Mouse (Mus musculus): ENCODE measurements at regions not wholly inside any gene's neighbourhood (a gene's known extent, or its start where the extent isn't known, plus 50 kb on each side); places are given as distances from the start of the nearest gene placed in this dataset.
"Not testable (repeated sequence)": the region's sequence is repeated elsewhere in the genome, so short reads cannot be mapped to it uniquely, and the experiment has no call there.

DNA sequence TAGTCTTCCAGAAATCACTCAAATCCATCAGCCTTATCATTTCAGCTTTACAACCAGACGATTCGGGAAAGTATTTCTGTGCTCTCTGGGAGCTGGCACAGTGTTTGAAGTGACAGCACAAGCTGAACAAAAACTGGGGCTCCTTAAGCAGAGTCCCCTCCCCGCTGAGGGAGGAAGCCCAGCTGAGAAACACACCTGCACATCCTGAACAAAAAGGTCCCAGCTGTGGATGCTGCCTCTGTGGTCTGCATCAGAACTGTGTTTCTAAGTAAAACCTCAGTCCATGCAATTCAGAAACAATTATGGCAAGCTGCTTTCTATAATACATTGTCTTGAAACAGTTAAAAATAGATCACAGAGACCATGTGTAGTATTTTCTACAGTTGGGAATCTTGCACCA, 368.3 kb upstream of the Olfr1507 start:
- TF ChIP-seq CTCF (IDR thresholded peaks at IDR 0.05; ENCODE audit: extremely low read depth, insufficient read depth, insufficient read length, insufficient replicate concordance); POLR2A (IDR thresholded peaks at IDR 0.05; ENCODE audit: low read depth, low read length): not testable (repeated sequence)

All from spleen, adult 2 months (tissue).